Mouse (Mus musculus) right cerebral cortex, postnatal 10 days (tissue): ENCODE data around the gene Mrpl55.
"Not testable (repeated sequence)": the region's sequence is repeated elsewhere in the genome, so short reads cannot be mapped to it uniquely, and the experiment has no call there.

ENCODE experiments used
- DNase-seq, 2 experiments: peaks; one replicate each; pipeline ENCODE4 v3.0.0; 2021; ENCODE audit warnings: low spot score in 2 of 2

Gene Mrpl55

DNA sequence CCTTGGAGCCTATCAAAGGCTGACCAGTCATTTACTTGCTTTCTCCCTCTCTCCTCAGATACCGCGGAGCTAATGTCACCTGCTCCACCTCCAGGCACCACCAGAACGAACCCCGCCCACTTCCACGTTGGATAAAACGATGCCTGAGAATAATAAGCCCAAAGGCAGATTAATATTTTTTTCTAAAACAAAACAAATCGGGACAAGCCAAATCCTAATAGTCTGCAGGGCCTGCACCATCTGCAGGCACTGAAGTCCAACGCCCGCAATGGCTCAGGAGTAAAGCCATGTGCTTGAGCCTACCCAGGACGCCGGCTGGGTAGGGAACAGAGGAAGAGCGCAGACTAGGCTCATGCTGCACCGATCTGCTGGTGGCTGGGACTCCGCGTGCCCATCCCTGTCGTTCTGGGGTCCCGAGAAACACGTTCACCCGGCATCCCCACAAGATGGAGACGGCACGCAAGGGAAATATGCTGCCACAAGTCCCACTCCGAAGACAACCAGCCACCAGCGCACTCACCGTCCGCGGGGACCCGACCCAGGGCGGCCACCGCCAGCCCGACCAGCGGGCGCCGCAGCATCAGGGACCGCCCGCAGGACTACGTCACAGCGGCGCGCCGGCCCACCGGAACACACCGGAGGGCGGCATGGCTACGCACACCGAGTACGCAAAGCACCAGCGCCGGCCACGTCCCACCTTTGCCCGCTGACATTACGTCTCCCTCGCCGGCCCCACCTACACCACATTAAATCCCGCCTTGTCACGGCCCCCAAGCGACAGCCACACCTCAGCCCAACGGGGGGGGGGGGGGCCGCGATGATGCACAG, 10.8 kb upstream of the Mrpl55 start:
- peak; percentile 95 to 97 for DNase-seq

DNA sequence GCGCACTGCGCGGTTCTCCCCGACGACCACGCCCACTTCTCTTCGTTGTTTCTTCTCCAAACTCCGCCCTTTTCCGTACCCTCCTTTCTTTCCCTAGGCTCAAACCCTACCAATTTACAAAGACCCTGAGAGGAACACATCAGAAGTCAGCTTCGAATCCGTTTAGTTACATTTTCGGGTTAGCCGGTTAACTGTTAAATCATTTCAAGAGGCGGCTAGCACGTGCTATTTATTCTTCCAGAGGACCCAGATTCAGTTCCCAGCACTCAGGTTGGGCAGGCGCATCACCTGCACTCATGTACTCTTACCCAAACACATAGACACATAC, 10.3 kb upstream of the Mrpl55 start, which contains the start of gene Guk1:
Gene Guk1 (minus strand): TSS at position 154 of the 328 bp plus-strand sequence.
- no peak for DNase-seq

DNA sequence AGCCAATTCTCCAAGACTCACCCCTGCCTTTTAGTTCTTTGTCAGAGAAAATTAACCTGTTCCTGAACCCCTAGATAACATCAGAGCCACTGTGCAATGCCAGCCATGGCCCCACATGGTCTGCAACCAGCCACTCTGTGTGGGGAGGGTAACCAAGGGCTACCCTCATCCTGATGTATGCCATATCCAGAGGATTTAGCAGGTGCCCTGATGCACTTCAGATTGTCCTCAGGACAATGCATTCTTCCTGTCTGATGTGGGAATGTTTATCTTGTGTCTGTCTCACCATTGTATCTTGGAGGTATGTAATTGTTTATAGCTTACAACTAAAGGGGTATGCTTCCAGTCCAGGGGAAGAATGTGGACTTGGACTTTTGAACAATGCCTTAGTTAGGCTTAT, 6.1 kb upstream of the Mrpl55 start:
- DNase-seq: no peak

DNA sequence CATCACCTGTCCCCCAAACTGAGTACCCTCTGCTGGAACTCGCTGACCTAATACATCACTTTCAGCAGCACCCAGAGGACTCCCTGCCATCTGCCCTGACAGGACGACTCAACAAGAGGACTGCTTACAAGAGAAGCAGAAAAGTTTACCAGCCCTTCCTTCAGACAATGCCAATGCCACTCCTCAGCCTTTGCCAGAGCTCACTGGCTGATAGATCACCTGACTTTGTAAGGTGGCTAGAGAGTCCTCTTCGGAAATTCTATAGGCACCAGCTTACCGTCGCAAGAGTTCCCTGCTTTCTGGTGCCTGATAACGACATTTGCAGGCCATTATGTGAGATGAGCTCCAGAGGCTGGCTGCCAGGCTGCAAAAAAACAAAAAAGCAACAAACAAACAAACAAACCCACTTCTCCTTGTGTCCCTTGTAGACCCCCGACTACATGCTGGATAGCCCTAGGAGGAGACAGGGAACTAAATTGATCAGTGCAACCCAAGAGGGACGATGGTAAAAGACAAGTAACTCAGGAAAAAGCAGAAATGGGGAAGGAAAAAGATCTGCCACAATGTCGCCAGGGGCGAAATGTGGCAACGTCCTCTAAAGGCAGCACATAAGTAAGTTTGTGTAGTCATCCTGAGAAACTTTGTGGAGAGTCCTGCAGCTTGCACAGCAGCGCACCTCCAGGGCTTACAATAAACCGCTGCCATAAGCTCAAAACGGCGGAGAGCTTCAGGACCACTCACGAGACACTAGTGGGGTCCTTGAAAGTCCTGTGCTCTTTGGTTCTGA, 877 bp upstream of the Mrpl55 start:
- DNase-seq: no peak

DNA sequence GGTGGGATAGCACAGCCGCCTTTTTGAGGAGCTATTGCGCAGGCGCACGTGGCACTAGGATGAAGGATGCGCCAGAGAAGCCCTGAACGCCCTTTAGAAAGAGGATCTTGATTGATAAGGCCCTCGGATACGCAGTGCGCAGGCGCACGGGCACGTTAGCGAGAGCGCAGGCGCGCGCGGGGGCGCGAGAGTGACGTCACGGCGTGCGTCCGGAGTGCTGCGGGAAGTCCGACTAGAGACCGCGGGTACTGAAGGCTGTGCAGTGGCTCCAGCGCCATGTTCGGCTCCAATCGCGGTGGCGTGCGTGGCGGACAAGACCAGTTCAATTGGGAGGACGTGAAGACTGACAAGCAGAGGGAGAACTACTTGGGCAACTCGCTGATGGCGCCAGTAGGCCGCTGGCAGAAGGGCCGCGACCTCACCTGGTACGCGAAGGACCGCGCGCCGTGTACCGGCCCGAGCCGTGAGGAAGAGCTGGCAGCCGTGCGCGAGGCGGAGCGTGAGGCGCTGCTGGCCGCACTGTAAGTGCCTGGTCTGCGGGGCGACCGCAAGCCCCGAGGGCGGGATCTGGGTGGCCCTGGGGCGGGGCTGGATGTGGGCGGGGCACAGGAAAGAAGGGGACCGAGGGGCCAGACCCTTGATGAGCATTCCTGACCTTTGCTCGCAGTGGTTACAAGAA, 6.0 kb downstream of the Mrpl55 start, which contains the start of gene 2310033P09Rik:
Gene 2310033P09Rik (plus strand): TSS at position 169 of the 679 bp plus-strand sequence.
- peak; percentile 96 to 97 for DNase-seq

DNA sequence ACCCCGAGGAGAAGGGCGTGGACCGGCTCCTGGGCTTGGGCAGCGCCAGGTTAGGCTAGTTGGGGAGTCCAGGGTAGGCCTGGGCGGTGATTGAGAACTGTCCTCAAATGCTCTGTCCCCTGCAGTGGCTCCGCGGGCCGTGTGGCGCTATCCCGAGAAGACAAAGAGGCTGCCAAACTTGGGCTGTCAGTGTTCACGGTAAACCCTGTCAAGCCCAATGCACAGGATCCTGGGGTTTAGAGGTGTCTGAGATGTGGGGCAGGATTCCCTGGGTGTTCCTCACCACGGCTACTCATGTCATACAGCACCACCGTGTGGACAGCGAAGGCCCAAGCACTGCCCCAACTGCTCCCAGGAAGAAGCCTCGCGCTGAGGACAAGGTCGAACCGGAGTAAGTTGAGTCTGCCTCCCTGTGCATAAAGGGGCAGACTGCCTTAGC, 6.7 kb downstream of the Mrpl55 start:
- DNase-seq: peak; percentile 78 to 79

DNA sequence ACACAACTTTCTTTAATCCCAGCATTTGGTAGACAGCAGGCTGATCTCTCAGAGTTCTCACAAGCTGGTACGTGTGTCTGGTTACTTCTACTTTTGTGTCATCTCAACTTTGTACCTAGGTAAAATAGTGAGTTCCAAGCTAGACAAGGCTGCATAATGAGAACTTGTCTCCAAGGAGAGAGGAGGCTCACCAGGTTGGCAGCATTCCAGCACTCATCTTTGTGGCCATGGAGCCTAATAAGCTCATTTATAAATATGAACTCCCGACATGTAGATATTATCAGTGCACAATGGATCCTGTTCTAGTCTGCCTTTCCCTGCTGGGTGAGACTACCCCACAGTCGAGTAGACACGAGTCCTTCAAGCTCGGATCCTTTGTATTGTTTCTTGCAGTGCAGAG, 7.3 kb downstream of the Mrpl55 start:
- DNase-seq: no peak

DNA sequence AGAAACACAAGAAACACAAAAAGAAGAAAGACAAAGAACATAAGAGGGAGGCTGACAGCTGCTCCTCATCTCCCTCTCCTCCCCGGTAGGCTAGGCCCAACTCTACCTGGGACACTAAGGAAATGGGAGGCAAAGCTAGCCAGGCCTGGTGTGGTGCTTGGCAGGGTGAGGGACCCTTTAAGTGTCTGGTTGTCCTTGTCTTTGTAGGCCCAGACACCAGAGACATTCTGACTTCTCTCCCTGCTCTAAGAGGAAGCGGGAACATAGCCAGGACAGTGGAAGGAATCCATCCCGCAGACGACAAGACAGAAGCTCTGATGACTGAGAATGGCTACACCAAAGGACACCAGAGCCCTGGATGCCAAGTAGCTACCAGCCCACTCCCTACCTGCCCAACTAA, 7.7 kb downstream of the Mrpl55 start:
- no peak for DNase-seq

DNA sequence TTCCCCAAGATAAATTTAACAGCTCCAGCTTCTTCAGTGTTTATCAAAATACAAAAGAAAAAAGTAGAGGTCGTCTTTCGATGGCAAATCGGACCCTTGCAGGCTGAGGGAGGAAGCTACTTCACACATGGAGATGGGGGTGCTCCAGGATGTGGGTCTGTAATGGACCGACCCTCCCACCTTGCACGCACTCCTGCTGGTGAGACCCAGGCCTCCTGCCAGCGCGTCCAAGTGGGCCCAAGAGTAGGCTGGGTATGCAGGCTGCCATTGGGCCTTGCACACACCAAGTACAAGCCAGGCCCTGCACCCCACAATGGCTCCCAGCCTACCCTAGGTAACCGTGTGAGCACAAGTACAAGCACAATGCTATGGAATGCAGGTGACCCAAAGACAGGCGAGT, 9.3 kb downstream of the Mrpl55 start:
- DNase-seq: not testable (repeated sequence)

DNA sequence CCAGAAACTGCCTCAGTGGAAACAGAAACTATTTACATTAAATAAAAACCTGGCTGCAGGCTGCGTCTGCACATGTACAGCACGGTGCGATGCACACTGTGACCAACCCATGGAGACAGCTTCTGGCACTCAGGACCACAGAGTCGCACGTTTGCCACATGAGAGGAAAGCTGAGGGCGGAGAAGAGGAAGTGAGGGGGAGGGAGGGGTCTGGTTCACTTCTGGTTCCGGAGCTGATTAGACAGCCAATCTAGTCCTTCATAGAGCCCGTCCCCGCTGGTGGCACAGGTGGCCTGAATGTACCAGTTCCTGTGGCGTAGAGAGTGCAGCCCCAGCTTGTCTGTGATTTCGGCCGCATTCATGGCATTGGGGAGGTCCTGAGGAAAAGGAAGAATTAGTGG, 10.0 kb downstream of the Mrpl55 start:
- not testable (repeated sequence) for DNase-seq

DNA sequence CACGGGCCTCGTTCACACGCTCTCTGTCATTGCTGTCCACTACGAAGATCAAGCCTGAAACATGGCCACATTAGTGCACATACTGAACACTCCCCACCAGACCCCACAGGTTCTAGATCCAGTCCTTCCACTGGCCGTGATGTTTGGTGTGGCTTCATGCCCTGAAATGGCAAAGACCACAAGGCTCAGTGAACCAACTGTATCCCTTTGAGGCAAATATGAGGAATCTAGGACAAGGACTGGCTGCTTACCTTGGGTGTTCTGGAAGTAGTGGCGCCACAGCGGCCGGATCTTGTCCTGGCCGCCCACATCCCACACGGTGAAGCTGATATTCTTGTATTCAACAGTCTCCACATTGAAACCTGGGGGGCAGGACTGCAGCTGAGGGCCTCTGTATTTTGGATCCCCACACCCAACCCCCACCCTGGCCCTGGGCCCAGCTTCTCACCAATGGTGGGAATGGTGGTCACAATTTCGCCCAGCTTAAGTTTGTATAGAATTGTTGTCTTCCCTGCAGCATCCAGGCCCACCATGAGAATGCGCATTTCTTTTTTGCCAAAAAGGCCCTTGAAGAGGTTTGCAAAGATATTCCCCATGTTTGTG, 10.7 kb downstream of the Mrpl55 start:
- no peak for DNase-seq

DNA sequence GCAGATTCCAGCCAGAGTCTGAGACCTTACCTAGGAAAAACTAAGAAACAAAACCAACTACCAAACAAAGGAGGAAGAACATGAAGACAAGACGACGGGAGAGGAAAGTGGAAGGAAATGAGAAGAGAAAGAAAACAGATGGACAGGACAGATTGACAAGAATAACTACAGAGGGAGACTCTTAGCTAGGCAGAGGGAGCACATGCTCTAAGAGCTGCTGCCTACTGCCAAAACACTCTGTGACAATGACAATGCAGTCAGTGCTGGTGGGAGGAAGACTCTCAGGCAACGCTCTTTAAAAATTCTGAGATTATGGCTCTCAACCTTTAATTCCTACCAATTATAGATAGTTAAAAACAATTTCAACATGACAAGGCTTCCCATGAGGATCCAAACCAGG, 14.7 kb downstream of the Mrpl55 start:
- peak in 1 of 2 experiments; percentile 42 for DNase-seq

DNA sequence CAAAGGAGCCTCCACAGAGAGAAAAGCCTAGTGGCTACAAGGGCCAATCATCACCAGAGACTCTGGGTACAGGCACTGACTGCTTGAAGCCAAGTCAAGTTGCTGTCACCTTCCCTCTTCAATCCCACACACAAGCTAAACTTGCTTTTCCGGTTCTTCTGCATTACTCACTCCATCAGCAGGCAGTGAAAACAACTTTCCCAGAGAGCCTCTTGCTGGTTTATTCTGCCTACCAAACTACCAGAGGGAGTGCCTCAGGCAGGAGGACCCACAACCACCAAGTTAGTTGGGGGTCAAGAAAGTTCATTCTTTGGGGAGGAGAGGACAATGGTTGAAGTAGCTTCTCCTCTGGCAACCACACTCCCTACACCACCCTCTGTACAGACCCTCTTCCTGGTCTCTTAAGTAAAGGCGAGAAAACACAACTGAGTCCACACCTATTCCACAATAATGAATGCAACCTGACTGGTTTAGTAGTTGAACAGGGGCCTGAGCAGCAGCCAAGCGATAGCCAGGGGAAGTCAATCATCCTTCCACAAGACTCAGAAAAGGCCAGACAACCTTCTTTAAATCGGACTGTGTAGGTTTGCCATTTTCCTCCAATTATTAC, 16.2 kb downstream of the Mrpl55 start:
- DNase-seq: no peak

DNA sequence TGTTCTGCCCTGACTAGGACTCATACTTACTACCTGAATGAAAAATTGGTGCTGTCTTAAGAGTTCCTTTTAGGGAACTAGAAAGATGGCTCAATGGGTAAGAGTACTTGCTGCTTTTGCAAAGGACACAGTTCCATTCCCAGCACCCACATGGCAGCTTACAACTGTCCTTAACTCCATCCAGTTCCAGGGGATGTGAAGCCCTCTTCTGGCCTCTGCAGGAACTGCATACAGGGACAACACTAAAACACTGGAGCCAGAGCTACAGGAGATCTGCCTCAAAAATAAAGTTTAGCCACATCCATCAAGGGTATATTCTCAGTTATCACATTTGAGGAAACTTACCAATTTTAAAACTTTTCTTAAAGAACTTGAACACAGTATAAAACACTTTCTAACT, 16.8 kb downstream of the Mrpl55 start:
- DNase-seq: peak in 1 of 2 experiments; percentile 39

DNA sequence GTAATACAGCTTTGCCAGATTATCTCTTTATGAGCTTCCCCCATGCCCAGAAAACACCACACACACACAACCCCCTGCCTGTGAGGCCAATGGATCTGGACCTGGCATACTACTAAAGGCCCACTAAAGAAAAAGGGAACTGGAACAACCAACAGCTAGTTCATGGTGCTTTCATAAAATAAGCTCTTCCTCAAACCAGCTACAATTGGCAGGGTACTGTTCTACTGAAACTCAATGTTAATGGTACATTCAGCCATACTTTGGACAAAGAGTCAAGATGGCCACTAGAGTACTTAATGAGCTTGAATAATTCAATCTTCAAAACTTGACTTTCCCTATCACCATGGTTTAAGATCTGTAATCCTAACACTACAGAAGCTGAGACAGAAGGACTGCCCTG, 19.3 kb downstream of the Mrpl55 start:
- DNase-seq: no peak

DNA sequence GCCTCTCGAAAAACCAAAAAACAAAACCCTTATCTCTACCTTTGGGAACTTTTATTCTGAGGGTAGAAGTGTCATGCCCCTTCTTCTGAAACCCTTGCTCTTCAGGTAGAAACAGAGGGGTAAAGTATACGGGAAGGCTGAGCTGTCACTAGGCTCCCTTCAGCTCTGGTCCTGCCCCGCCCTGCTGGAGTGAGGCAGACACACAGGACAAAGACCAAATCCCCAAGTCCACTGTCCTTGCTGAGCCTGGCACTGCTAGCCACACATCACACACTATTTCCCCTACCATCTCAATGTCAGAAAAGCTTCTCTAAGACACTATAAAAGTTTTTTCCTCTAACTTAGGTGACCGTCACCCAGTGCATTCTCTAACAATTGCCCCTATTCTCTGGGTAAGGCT, 20.0 kb downstream of the Mrpl55 start:
- no peak for DNase-seq

DNA sequence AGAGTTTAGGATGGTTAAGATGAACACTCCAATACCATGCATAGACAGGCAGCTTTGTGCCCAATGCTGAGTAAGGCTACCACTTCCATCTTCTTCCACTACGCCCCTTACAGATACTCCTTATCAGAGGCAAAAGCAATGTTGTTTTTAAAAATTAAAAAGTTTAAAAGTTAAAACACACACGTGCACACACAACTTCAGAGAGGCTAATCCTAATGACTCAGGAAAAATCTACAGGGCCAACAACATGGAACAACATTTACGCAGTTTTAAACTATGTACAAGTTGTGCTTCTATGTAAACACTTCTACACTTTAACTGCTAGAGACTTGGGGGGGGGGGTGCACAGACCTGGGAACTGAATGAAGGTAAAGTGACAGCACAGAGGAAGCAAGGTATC, 21.7 kb downstream of the Mrpl55 start:
- no peak for DNase-seq

DNA sequence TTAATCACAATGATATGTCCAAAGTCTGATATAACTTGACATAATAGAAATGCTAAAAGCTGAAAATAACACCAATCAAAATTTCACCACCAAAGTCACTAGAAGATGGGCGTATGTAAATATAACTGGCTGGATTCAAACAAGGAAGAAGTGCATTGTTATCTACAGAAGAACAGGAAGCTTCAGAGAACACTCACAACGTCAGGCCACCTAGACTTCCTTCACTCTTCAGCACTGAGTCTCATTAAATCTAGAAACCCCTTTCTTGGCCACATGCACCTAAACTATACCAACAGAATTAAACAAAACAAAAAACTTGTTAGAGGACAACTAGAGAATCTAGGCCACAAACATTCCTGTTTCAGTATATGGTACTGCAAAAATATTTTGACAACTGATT, 22.2 kb downstream of the Mrpl55 start:
- no peak for DNase-seq

DNA sequence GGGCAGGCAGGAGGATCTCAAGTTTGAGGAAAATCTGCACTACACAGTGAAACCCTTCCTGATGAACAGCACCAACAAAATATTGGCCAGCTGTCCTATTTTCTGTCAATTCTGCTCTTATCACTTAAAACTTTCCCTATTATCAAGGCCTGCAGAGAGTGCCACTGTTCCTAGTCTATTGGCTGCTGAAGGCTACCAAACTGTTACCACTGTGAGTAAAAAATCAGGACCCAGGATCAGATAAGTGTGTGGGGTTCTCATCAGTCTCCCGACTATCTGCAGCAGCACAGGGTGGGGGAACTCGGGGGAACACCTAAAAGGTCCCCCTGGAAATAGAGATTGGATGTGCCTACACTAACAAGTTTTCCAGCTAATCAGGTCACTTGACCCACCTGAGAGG, 22.9 kb downstream of the Mrpl55 start:
- DNase-seq: no peak

DNA sequence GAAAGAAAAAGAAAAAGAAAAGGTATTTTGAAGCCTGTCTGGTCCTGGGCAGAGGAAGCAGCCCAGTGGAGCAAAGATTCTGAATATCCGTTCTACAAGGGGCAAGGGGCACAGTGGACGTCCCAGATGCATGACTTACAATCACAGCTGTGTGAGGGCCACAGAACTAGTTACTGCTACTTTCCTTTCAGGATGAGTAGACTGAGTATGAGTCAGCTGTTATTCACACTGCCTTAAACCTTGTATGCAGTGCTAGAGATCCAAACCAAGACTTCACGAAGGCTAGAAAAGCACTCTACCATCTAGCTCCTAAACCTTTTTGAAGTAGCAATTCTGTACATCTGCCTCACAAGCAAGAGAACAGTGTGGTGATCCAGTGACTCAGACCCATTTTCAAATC, 24.0 kb downstream of the Mrpl55 start:
- DNase-seq: no peak

DNA sequence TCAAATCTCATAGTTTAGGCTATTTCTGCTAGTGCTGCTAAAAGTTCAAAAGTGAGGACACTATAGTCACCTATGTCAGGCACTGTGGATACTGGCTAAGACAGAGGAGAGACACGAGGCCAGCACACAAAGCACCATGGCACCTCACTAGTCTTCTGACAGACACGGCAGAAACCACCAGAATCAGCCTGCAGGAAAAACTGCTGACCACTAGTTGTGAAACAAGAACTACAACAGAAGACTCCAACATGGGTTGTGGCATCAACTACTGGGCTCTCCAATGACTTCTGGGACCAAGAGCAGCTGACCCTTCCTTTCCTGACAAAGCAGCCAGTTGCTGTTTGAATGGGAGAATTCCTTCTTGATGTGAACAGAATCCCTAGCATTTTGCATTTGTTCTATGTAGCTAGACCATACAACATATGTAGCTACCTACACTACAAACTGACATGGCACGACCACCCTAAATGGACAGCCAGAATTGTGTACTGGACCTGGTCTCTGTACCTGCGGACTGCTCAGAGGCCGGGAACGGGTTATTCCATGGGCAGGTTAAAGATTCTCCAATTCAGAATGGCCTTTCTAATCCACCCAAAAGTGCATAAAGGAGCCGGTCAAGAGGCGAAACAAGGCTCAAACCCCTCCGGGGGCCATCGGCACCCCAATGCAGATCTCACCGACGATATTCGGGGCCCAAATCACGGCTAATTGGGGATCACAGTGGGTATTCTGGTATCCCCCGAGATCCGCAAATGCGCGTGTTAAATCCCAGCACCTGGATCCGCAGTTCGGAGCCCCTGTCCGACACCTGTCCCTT, 24.7 kb downstream of the Mrpl55 start:
- no peak for DNase-seq
